Mouse (Mus musculus): ENCODE results near the gene Cldn5.

The Cldn5 gene

GRCm38 (mm10) chr16:18785485-18785884, 8.8 kb downstream of the Cldn5 start:
- DNase-seq (ENCODE audit: low read depth, low spot score), result no peak

GRCm38 (mm10) chr16:18786652-18787051, 10.0 kb downstream of the Cldn5 start:
- DNase-seq (ENCODE audit: low read depth, low spot score), result no peak

GRCm38 (mm10) chr16:18788627-18789406, 12.2 kb downstream of the Cldn5 start:
- DNase-seq (ENCODE audit: low read depth, low spot score), result peak; percentile 95

GRCm38 (mm10) chr16:18795223-18795899, 18.7 kb downstream of the Cldn5 start:
- peak; percentile 95 for DNase-seq (ENCODE audit: low read depth, low spot score)

- DNase-seq (ENCODE audit: low read depth, low spot score), result peak; percentile 81
Observed at GRCm38 (mm10) chr16:18796645-18797044, 20.0 kb downstream of the Cldn5 start.

GRCm38 (mm10) chr16:18798151-18798550, 21.5 kb downstream of the Cldn5 start:
- DNase-seq (ENCODE audit: low read depth, low spot score), result no peak

- peak; percentile 80 for DNase-seq (ENCODE audit: low read depth, low spot score)
Observed at GRCm38 (mm10) chr16:18798841-18799240, 22.2 kb downstream of the Cldn5 start.

- no peak for DNase-seq (ENCODE audit: low read depth, low spot score)
Observed at GRCm38 (mm10) chr16:18805746-18806145, 29.1 kb downstream of the Cldn5 start.

GRCm38 (mm10) chr16:18809001-18809400, 32.4 kb downstream of the Cldn5 start:
- DNase-seq (ENCODE audit: low read depth, low spot score), result no peak

- DNase-seq (ENCODE audit: low read depth, low spot score), result peak; percentile 21
Observed at GRCm38 (mm10) chr16:18811032-18811431, 34.4 kb downstream of the Cldn5 start.

GRCm38 (mm10) chr16:18811468-18812384, 35.1 kb downstream of the Cldn5 start, which contains the start of the genes Ufd1 and Cdc45:
TSS of gene Ufd1 (plus strand) at chr16:18811779.
TSS of gene Cdc45 (minus strand) at chr16:18811987.
- DNase-seq (ENCODE audit: low read depth, low spot score), result peak; percentile 100

GRCm38 (mm10) chr16:18812385-18812910, 35.8 kb downstream of the Cldn5 start:
- DNase-seq (ENCODE audit: low read depth, low spot score), result no peak

- no peak for DNase-seq (ENCODE audit: low read depth, low spot score)
Observed at GRCm38 (mm10) chr16:18822356-18822755, 45.7 kb downstream of the Cldn5 start.

GRCm38 (mm10) chr16:18822925-18823324, 46.3 kb downstream of the Cldn5 start:
- DNase-seq (ENCODE audit: low read depth, low spot score), result no peak
